Mouse (Mus musculus) stomach, postnatal 0 days (tissue): ENCODE results near the gene Slc2a2.

Source experiments
- CTCF ChIP-seq: IDR thresholded peaks from 2 replicates; pipeline ENCODE4 v1.5.1; 2016; ENCODE audit warnings: antibody characterized with exemption, low read depth, mild to moderate bottlenecking, moderate library complexity
- EP300 ChIP-seq: optimal IDR thresholded peaks from 2 replicates; pipeline ENCODE3; 2016; ENCODE audit warnings: antibody characterized with exemption

DNA sequence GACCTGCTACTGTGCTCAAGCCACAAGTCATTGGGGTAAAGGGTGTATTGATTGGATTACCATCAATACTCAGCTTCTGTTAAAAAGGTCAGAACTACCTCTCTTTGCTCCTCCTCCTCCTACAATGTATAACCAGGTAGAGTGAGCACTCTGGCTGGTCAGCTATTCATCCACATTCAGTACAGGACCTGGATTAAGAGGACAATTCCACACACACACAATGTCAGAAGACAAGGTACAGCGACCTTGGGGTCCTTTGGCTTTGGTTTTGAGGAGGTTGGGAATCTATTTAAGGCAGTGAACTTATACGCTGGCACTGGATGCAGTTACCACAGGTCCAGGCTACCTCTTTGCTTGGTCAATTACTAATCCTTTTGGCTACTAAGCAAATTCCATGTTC is at the start of gene Slc2a2:
- TF ChIP-seq CTCF (no peak), EP300 (no peak)
